Mouse (Mus musculus) heart, embryonic 14.5 days (tissue): ENCODE results near the gene Ugt1a7c. TPM values are rescaled to one million over a fixed set of nuclear protein-coding genes. Genes with fewer than 3 reads are reported as not detected.
"Not testable (repeated sequence)": the region's sequence is repeated elsewhere in the genome, so short reads cannot be mapped to it uniquely, and the experiment has no call there.

ENCODE experiments used
- ATAC-seq: fragments of 200-750 bp; cut with Nextera tagmentation; 2 replicates; pipeline ENCODE4 v1.8.0; 2017; ENCODE audit warnings: low read depth, moderate TSS enrichment; ENCODE audit not compliant: insufficient number of reproducible peaks, insufficient read depth, low FRiP score
- H3K27ac ChIP-seq, 2 experiments: fragments of 200-500 bp in 1 of 2; fragments of 300-500 bp in 1 of 2; sonication (generic) in 1 of 2; replicated peaks in 1 of 2; 2 replicates each; pipeline ENCODE4 v1.5.1; 2012 to 2014; ENCODE audit warnings: low read depth in 2 of 2, low read length in 2 of 2, control low read depth in 1 of 2, mild to moderate bottlenecking in 1 of 2, mixed read lengths in 1 of 2; ENCODE audit not compliant: control insufficient read depth in 1 of 2, insufficient read depth in 1 of 2
- H3K27me3 ChIP-seq: fragments of 300-500 bp; sonication (generic); 2 replicates; pipeline ENCODE4 v1.6.1; 2014; ENCODE audit warnings: mild to moderate bottlenecking, low read length, control low read depth; ENCODE audit not compliant: control insufficient read depth, insufficient read depth
- H3K36me3 ChIP-seq: fragments of 300-500 bp; sonication (generic); 2 replicates; pipeline ENCODE4 v1.6.1; 2014; ENCODE audit warnings: mild to moderate bottlenecking, control low read depth, low read length, mixed read lengths; ENCODE audit not compliant: control insufficient read depth, insufficient read depth
- H3K4me1 ChIP-seq, 2 experiments: fragments of 200-500 bp in 1 of 2; fragments of 300-500 bp in 1 of 2; sonication (generic) in 1 of 2; 2 replicates each; pipeline ENCODE4 v1.6.1; 2012 to 2014; ENCODE audit warnings: low read length in 2 of 2, control low read depth in 1 of 2, mixed read lengths in 1 of 2; ENCODE audit not compliant: control insufficient read depth in 2 of 2, insufficient read depth in 2 of 2
- H3K4me2 ChIP-seq: fragments of 300-500 bp; sonication (generic); 2 replicates; pipeline ENCODE4 v1.6.1; 2014; ENCODE audit warnings: mild to moderate bottlenecking, low read length
- H3K4me3 ChIP-seq, 2 experiments: fragments of 200-500 bp in 1 of 2; fragments of 300-500 bp in 1 of 2; sonication (generic) in 1 of 2; 2 replicates each; pipeline ENCODE4 v1.5.1; 2012 to 2014; ENCODE audit warnings: low read length in 2 of 2, mild to moderate bottlenecking in 2 of 2, control low read depth in 1 of 2, low read depth in 1 of 2, moderate library complexity in 1 of 2; ENCODE audit not compliant: control insufficient read depth in 1 of 2, insufficient read depth in 1 of 2
- H3K9ac ChIP-seq: fragments of 300-500 bp; sonication (generic); 2 replicates; pipeline ENCODE4 v1.6.1; 2014; ENCODE audit warnings: mild to moderate bottlenecking, low read length
- H3K9me3 ChIP-seq: fragments of 300-500 bp; sonication (generic); 2 replicates; pipeline ENCODE4 v1.6.1; 2016; ENCODE audit warnings: low read length, control low read depth; ENCODE audit not compliant: control insufficient read depth
- WGBS: fragments of 180-500 bp; shearing (Covaris S2); extraction: QIAGEN DNeasy Blood & Tissue Kit; methylation state at CpG from one replicate; pipeline ENCODE4 v1.1.7; 2014; 5-methylcytosine and 5-hydroxymethylcytosine counted together
- polyA plus RNA-seq: library from polyadenylated mRNA; unstranded; fragments of >200 nt; fragmentation: Nextera tagmentation; extraction: Ambion mirVana; gene quantifications from 2 replicates; pipeline ENCODE4 v1.2.1, GENCODE M21; 2014

Ugt1a7c gene
- polyA plus RNA-seq, 1 experiment from 2014 or later, result 1.0 TPM

DNA sequence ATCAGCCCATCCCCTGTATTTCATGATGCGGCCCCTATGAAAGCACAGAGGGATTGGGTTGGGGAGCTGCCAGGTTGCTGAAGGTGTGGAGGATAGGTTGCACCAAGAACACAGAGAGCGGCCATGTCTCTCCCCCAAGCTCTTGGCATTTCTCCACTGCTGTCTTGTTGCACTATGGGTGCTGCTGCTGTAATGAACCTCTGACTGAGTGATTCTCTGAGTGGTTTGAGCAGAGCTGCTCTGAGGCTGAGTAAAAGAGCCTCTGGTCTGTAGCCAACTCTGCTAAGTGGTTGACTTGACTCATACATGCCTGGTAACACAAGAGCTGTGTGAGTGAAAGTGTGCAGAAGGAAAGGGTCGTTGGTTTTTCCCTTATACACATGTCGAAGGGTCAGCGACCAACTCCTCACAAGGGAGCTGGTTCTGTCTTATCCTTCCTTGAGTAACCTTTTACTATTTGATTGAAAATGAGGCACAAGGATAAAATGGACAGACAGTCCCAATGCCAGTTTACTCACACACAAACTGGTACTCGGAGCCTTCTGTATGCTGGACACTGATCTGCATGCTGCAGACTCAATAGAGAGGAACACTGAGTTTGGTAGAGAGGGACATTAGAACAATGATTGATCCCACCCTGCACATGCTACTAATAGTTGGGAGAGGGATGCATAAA, 40.5 kb downstream of the Ugt1a7c start:
- not testable (repeated sequence) for H3K4me1 ChIP-seq, H3K27ac ChIP-seq, H3K9me3 ChIP-seq, ATAC-seq, H3K9ac ChIP-seq, H3K27me3 ChIP-seq, H3K4me2 ChIP-seq, H3K4me3 ChIP-seq, H3K36me3 ChIP-seq
- 70% methylated on average over 5 of the region's 6 CpGs for WGBS

DNA sequence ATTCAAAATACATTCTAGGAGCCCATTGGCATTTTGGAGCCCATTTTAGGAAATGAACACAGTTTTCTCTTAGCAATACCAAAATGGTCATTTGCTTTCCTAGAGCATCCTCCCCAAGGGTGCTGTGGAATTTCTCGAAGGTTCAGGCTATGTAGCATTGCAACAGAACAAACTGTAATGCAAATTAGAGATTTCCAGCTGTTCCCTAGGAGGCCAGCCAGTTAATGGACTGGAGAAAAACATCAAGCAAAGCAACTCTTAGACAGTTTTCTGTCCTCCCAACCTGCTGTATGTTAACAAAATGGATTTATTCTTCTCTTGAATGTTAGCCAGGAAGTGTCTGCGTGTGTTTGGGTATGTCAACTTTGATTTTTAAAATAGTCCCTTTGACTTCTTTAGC, 41.8 kb downstream of the Ugt1a7c start:
- Histone ChIP-seq H3K4me1 (no peaks in the 10 kb centered on the region), H3K27ac (no peak overlapping the region), H3K4me3 (no peak overlapping the region), H3K9ac (no peak overlapping the region), H3K27me3 (no peaks in the 10 kb centered on the region), H3K9me3 (no peaks in the 10 kb centered on the region), H3K36me3 (no peaks in the 10 kb centered on the region), H3K4me2 (no peak overlapping the region)
- 73% methylated on average over 2 of the region's 2 CpGs for WGBS
- no peak for ATAC-seq

DNA sequence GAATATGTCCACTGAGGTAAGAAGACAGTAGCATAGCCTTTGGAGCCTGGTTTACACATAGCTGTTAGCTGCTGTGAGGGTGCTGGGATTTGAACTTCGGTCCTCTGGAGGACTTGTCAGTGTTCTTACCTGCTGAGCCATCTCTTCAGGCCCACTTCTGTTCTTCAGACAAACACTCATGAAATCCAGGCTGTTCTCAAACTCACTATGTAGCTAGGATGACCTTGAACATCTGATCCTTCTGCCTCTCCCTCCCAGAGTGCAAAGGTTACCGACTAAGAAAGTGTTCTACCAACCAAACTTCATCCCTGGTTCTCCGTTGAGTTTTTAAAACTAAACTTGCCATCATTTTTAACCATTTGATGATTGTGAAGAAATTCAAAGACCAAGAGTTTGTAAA, 42.4 kb downstream of the Ugt1a7c start:
- WGBS, result 80% methylated on average over 3 of the region's 3 CpGs
- H3K9ac ChIP-seq, result no peak overlapping the region
- no peak overlapping the region for H3K4me3 ChIP-seq
- ATAC-seq, result no peak
- H3K9me3 ChIP-seq, result no peaks in the 10 kb centered on the region
- H3K4me1 ChIP-seq, result no peaks in the 10 kb centered on the region
- H3K36me3 ChIP-seq, result no peaks in the 10 kb centered on the region
- no peaks in the 10 kb centered on the region for H3K27me3 ChIP-seq
- no peak overlapping the region for H3K27ac ChIP-seq
- no peak overlapping the region for H3K4me2 ChIP-seq

DNA sequence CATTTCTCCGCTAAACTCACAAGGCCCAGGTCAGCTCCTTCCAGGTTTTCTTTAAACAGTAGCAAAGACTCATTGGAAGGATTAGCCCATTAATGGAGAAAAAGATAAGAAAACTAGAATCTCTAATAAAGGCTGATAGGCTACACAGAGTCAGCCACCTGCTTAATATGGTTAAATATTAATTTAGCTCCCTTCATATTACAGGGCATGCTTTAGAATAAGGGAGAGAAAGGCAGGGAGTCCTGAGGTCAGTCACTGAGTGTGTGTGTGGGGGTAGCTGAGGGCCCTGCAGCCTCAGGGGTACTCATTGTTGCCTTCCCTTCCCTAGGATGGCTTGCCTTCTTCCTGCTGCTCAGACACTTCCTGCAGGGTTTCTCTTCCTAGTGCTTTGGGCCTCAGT, 43.3 kb downstream of the Ugt1a7c start:
- H3K9ac ChIP-seq, result no peak overlapping the region
- 83% methylated on average over 1 of the region's 1 CpGs for WGBS
- no peaks in the 10 kb centered on the region for H3K27me3 ChIP-seq
- no peak for ATAC-seq
- no peak overlapping the region for H3K27ac ChIP-seq
- H3K4me2 ChIP-seq, result no peak overlapping the region
- H3K4me1 ChIP-seq, result no peaks in the 10 kb centered on the region
- no peaks in the 10 kb centered on the region for H3K9me3 ChIP-seq
- H3K4me3 ChIP-seq, result no peak overlapping the region
- no peaks in the 10 kb centered on the region for H3K36me3 ChIP-seq

DNA sequence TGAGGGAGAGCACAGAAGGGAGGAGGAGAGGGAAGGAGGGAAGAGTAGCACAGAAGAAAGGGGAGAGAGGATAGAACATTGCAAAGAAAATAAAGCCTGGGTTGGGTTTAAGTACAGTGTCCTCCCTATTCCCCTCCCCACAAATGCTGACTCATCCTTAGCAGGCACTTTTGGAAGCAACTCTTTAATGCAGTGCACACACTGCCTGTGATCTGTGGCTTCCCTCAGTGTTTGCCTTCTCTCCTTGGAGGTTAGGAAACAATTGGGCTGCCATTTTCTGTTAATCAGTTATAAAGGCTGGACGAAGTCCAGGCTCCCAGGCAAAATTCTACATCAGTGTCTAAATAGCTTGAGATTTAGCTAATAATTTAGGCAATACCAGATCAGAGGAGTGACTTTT, 45.6 kb downstream of the Ugt1a7c start:
- H3K27me3 ChIP-seq, H3K9ac ChIP-seq, H3K4me2 ChIP-seq, H3K4me1 ChIP-seq, H3K36me3 ChIP-seq, ATAC-seq, H3K4me3 ChIP-seq, H3K9me3 ChIP-seq, H3K27ac ChIP-seq: not testable (repeated sequence)
- 52% methylated on average over 1 of the region's 1 CpGs for WGBS

DNA sequence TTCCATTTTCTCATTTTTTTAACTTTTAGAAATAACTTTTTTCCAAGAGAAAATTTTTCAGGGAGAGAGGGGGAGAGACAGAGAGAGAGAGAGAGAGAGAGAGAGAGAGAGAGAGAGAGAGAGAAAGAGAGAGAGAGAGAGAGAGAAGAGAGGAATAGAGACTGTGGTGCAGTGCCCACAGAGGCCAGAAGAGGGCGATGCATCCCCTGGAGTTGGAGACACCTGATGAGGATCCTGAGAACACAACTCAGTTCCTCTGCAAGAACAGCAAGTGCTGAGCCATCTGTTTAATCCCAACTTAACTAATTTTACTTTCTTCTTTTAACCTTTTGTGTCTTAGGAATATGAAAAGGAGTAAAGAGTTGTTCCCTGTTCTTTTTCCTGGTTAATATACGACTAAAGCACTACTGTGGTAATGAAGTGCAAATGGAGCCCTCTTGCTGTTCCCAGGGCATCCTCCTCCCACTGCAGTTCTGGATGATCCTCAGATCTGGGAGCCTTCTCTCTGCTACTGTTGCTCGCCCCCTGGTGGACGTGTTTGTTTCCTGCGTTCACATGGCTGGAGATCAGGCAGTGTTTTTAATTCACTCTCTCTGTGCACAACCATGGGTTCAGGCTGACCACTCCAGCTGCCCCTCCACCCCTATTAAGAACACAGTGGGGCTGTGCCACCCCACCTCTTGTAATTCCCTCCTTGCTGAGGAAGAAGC, 49.3 kb downstream of the Ugt1a7c start:
- not testable (repeated sequence) for H3K4me1 ChIP-seq, H3K4me3 ChIP-seq, H3K27me3 ChIP-seq, H3K9me3 ChIP-seq, H3K4me2 ChIP-seq, H3K27ac ChIP-seq, ATAC-seq, H3K36me3 ChIP-seq, H3K9ac ChIP-seq
- 1% methylated on average over 4 of the region's 5 CpGs for WGBS

DNA sequence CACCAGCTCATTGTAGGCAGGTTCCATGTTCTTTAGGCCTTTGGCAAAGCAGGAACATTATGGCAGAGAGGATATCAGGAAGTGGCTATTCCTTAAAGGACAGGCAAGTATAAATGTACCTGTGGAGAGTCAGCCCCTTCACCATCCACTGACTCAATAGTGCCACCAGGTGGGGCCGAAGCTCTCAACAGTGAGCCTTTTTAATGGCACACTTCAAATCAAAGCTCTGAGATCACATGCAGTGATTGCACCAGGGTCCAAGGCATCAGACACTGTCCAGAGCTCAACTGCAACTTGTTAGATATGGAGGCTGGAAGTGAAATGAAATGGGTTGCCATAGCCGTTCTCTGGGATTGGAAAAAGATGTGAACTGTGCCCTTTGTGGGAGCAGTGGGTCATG, 50.4 kb downstream of the Ugt1a7c start:
- ATAC-seq, H3K4me3 ChIP-seq, H3K4me1 ChIP-seq, H3K36me3 ChIP-seq, H3K27me3 ChIP-seq, H3K27ac ChIP-seq, H3K4me2 ChIP-seq, H3K9ac ChIP-seq, H3K9me3 ChIP-seq: not testable (repeated sequence)
- WGBS, result 70% methylated on average over 2 of the region's 2 CpGs

DNA sequence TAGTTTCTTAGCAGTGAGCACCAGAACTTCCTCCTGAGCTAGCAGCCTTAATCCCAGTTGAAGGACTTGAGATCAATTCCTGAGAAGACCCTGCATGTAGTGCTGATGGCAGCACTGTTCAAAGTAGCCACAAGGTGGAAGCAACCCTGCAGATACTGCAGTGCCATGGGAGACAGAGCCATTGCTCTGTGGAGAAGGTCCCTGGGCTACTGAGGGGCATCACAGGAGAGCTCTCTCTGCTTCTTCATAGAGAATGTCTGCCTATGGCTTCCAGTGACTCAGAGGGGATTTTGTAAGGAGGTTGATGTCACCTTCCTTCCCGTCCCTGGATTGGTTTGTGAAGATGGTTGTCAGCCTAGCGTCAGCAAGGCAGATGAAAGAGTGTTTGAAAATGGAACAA, 55.3 kb downstream of the Ugt1a7c start:
- not testable (repeated sequence) for H3K27me3 ChIP-seq, H3K27ac ChIP-seq, H3K4me3 ChIP-seq, H3K4me2 ChIP-seq, H3K9ac ChIP-seq, H3K9me3 ChIP-seq, H3K4me1 ChIP-seq, ATAC-seq, H3K36me3 ChIP-seq
- 54% methylated on average over 2 of the region's 2 CpGs for WGBS
